Mouse (Mus musculus) heart, adult 2 months (tissue): ENCODE results near the gene Tmcc1.

Source experiments
- CTCF ChIP-seq: fragments of 200-600 bp; IDR thresholded peaks from 2 replicates; pipeline ENCODE4 v1.8.1; 2022; ENCODE audit warnings: antibody characterized with exemption, mild to moderate bottlenecking, moderate library complexity
- POLR2A ChIP-seq: fragments of 200-500 bp; IDR thresholded peaks from 2 replicates; pipeline ENCODE4 v1.6.1; 2011; ENCODE audit warnings: mild to moderate bottlenecking, low read depth, low read length, control low read depth; ENCODE audit not compliant: insufficient read depth

- TF ChIP-seq POLR2A (no peak), CTCF (peak; percentile 22; the same call in 1 of the 2 replicates)
Observed at GRCm38 (mm10) chr6:116004069-116004468, 189.2 kb downstream of the Tmcc1 start.
